Mouse (Mus musculus): ENCODE measurements around the gene Mylk2.

DNA sequence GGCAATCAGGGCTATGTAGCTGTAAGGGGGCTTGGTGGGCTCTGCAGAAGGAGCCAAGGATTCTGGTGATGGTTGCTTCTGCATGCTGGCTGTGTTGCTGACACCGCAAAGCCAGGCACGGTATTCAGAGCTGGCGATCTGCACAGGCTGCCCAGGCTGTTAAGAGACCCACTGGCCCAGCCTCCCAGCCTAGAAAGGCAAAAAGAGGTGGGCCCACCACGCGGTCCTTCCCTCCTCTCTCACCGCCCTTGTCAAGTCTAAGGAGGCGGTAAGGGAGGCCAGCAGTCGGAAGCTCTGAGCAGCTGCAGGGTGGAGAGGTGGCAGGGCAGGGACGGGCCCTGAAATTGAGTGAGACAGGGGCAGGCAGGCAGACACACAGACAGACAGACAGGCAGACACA lies 21.9 kb downstream of the Mylk2 start, which contains the start of gene Foxs1:
- no peak for TF ChIP-seq POLR2A (IDR thresholded peaks at IDR 0.05; ENCODE audit: insufficient read depth, low read depth, low read length)
- no peak for TF ChIP-seq CTCF (IDR thresholded peaks at IDR 0.05; ENCODE audit: insufficient read depth, low read depth, low read length)

All from olfactory bulb, adult 2 months (tissue).